Mouse (Mus musculus) limb, embryonic 14.5 days (tissue): ENCODE results near the gene Polr1b. TPM values are rescaled to one million over a fixed set of nuclear protein-coding genes. Genes with fewer than 3 reads are reported as not detected.

ENCODE experiments used
- ATAC-seq: fragments of 200-750 bp; cut with Nextera tagmentation; 2 replicates; pipeline ENCODE4 v1.8.0; 2017; ENCODE audit warnings: low read depth, moderate number of reproducible peaks, moderate TSS enrichment; ENCODE audit not compliant: low FRiP score
- DNase-seq: peaks from one replicate; pipeline ENCODE4 v3.0.0-alpha.2; 2015; ENCODE audit warnings: low spot score
- H3K27ac ChIP-seq: fragments of 300-500 bp; sonication (generic); replicated peaks from 2 replicates; pipeline ENCODE4 v1.5.1; 2014; ENCODE audit warnings: low read depth, mild to moderate bottlenecking, low read length, moderate library complexity, mixed read lengths
- H3K27me3 ChIP-seq: fragments of 300-500 bp; sonication (generic); 2 replicates; pipeline ENCODE4 v1.6.1; 2014; ENCODE audit warnings: low read length, mixed read lengths; ENCODE audit not compliant: control insufficient read depth, insufficient read depth
- H3K36me3 ChIP-seq: fragments of 300-500 bp; sonication (generic); 2 replicates; pipeline ENCODE4 v1.6.1; 2014; ENCODE audit warnings: mild to moderate bottlenecking, low read length, moderate library complexity, mixed read lengths; ENCODE audit not compliant: control insufficient read depth, insufficient read depth
- H3K4me1 ChIP-seq: fragments of 300-500 bp; sonication (generic); 2 replicates; pipeline ENCODE4 v1.6.1; 2014; ENCODE audit warnings: antibody characterized with exemption, low read length, mixed read lengths; ENCODE audit not compliant: control insufficient read depth, insufficient read depth
- H3K4me2 ChIP-seq: fragments of 300-500 bp; sonication (generic); replicated peaks from 2 replicates; pipeline ENCODE4 v1.6.1; 2014; ENCODE audit warnings: low read depth, mild to moderate bottlenecking, low read length, moderate library complexity; ENCODE audit not compliant: severe bottlenecking
- H3K4me3 ChIP-seq: fragments of 300-500 bp; sonication (generic); replicated peaks from 2 replicates; pipeline ENCODE4 v1.5.1; 2014; ENCODE audit warnings: low read length
- H3K9ac ChIP-seq: fragments of 300-500 bp; sonication (generic); 2 replicates; pipeline ENCODE4 v1.6.1; 2014; ENCODE audit warnings: mild to moderate bottlenecking, low read depth, low read length, moderate library complexity; ENCODE audit not compliant: severe bottlenecking
- H3K9me3 ChIP-seq: fragments of 300-500 bp; sonication (generic); 2 replicates; pipeline ENCODE4 v1.6.1; 2016; ENCODE audit warnings: low read length; ENCODE audit not compliant: control insufficient read depth
- POLR2A ChIP-seq: fragments of 200-500 bp; IDR thresholded peaks from 2 replicates; pipeline ENCODE4 v1.8.0; 2012; ENCODE audit warnings: inconsistent platforms, mild to moderate bottlenecking, moderate library complexity, borderline replicate concordance; ENCODE audit not compliant: insufficient read depth, insufficient read length; ENCODE audit errors: extremely low read depth
- WGBS: fragments of 180-500 bp; shearing (Covaris S2); extraction: QIAGEN DNeasy Blood & Tissue Kit; methylation state at CpG from one replicate; pipeline ENCODE4 v1.1.7; 2014; 5-methylcytosine and 5-hydroxymethylcytosine counted together
- polyA plus RNA-seq, 2 experiments: library from polyadenylated mRNA; depleted of rRNA in 1 of 2; stranded (reverse) in 1 of 2; unstranded in 1 of 2; fragments of >200 nt; fragmentation: Nextera tagmentation in 1 of 2; extraction: Ambion mirVana in 1 of 2; gene quantifications; 2 replicates each; pipeline versions ENCODE4 v1.2.1 to v1.2.3; 2012 to 2014

The Polr1b gene
- polyA plus RNA-seq, 2 experiments = 11.5 to 38.8 TPM

DNA sequence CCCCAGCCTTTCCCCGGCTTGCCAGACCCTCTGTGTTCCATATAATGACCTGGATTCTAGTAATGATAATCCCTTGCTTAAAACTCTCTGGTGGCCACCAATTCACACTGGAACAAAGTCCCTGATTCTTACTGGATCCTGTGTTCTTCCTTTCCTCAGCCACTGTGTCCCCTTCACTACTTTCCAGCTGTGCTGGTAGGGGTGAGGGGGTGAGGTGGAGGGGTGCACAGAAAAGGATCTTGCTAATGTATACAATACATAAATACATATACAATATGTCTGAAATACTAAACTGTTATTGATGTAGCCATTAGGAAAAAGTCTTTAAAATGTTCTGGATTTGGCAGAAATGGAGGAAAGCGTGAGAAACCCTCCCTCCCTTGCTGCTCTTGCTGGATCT lies 30.0 kb downstream of the Polr1b start:
- Histone ChIP-seq H3K9me3 (0 out of 2 replicates have a peak, but pooled peaks cover 8% of the 10 kb centered on the region), H3K4me3 (0 out of 2 replicates have a peak overlapping the region, but pooled peaks have one; percentile 72), H3K4me1 (peaks cover 7% of the 10 kb centered on the region), H3K9ac (no peak overlapping the region), H3K36me3 (peaks cover 40% of the 10 kb centered on the region), H3K27ac (no peak overlapping the region), H3K27me3 (no peaks in the 10 kb centered on the region), H3K4me2 (peak overlapping the region; percentile 88; the same call in 1 of the 2 replicates)
- WGBS = 93% methylated on average over 2 of the region's 2 CpGs
- no peak for DNase-seq
- no peak for ATAC-seq
- no peak for TF ChIP-seq POLR2A

DNA sequence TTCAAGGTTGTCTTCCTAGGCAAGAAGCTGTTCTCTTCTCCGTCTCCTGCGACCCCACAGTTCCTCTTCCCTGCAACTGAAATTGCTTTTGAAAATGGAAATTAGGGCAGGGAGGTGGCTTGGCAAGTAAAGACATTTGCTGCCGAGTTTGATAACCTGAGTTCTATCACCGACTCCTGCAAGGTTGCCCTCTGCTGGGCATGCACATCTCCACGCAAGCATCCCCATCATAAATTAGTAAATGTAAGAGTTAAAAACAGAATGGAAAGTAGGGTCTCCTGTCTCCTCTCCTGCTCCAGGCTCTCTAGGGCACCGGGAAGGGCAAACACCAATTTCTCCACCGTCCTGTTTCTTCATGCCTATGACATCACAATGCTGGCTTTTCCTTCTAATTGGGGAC lies 31.4 kb downstream of the Polr1b start:
- ATAC-seq = no peak
- no peak overlapping the region for H3K4me3 ChIP-seq
- 96% methylated on average over 7 of the region's 7 CpGs for WGBS

DNA sequence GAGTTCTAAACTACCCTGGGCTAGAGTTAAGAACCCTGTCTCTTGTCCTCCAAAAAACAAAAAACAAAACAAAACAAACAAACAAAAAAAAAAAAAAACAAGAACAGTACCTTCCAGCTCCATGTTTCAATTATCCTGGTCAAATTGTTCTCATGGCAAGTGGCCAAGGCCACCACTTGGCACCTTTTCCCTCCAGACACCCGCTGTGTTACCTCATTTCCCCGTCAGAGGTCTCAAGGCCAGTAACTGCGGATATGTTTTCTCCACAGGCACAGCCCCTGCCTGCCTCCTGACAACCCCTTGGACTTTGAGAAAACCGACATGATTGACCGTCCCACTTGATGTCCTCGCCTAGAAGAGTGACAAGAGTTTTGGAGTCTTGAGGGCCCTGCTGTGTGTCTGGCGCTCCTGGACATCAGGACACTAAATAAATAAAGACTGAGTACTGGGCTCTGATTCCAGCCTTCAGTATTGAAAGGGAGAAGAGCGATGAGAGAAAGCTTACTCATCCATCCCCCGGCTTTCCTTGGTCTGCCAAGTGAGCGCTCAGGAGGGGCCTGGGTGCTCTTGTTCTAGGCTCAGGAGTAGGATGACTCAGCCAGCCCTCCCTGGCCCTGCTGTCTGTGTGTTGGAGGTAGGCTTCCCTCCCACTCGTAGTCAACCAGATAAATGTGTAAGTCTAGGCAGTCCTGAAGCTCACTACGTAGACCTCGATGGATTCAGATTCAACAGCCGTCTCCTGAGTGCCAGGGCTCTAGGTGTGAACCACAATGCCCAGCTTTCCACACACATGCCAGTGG lies 32.4 kb downstream of the Polr1b start:
- 0 out of 2 replicates have a peak, but pooled peaks cover 8% of the 10 kb centered on the region for H3K9me3 ChIP-seq
- 95% methylated on average over 14 of the region's 14 CpGs for WGBS
- H3K9ac ChIP-seq = no peak overlapping the region
- H3K4me2 ChIP-seq = no peak overlapping the region
- no peak overlapping the region for H3K27ac ChIP-seq
- no peak for DNase-seq
- H3K4me1 ChIP-seq = peaks cover 7% of the 10 kb centered on the region
- no peak for ATAC-seq
- H3K27me3 ChIP-seq = no peaks in the 10 kb centered on the region
- no peak for TF ChIP-seq POLR2A
- H3K4me3 ChIP-seq = no peak overlapping the region
- peaks cover 23% of the 10 kb centered on the region for H3K36me3 ChIP-seq

More for the DNA sequence above, 31.4 kb downstream of the Polr1b start:
- no peak overlapping the region for H3K9ac ChIP-seq
- TF ChIP-seq POLR2A = no peak
- no peak overlapping the region for H3K4me2 ChIP-seq
- 0 out of 2 replicates have a peak, but pooled peaks cover 8% of the 10 kb centered on the region for H3K9me3 ChIP-seq
- DNase-seq = no peak
- H3K4me1 ChIP-seq = peaks cover 7% of the 10 kb centered on the region
- no peaks in the 10 kb centered on the region for H3K27me3 ChIP-seq
- H3K36me3 ChIP-seq = peaks cover 28% of the 10 kb centered on the region
- H3K27ac ChIP-seq = no peak overlapping the region

DNA sequence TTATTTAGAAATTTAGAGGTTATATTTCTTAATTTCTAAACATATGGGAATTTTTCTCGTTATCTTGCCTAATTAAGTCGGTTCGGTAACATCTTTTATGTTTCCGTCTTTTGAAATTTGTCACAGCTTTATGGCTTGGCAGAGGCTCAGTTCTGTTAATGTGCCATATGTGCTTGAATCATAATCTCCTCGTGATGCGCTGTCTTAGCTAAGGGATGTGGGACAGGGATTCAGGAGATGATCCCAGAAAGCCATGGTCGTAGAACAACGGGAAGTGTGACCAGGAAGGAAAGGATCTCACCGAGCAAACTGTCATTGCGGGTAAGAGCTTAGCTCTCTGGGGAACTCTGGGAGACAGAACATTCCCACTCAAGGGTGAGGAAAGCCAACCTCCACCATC lies 39.1 kb downstream of the Polr1b start:
- WGBS = 85% methylated on average over 10 of the region's 10 CpGs
- Histone ChIP-seq H3K9ac (no peak overlapping the region), H3K4me1 (no peaks in the 10 kb centered on the region), H3K27ac (no peak overlapping the region), H3K9me3 (no peaks in the 10 kb centered on the region), H3K4me3 (no peak overlapping the region), H3K4me2 (no peak overlapping the region), H3K36me3 (no peaks in the 10 kb centered on the region), H3K27me3 (no peaks in the 10 kb centered on the region)
- no peak for ATAC-seq
- TF ChIP-seq POLR2A = no peak
- DNase-seq = no peak

DNA sequence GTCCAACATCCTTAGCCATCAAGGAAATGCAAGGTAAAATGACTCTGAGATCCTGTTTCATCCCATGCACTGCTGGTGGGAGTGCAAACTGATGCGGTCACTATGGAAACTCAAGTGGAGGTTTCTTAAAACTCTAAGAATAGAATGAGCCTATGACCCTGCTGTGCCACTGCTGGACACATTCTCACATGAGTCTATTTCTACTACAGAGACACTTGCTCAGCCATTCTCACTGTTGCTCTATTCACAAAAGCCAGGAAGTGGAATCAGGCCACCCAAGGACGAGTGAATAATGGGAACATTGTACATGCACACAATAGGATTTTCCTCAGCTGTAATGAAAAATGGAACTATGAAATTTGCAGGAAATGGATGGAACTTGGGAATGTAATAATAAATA lies 48.0 kb downstream of the Polr1b start:
- Histone ChIP-seq H3K4me3 (no peak overlapping the region), H3K36me3 (no peaks in the 10 kb centered on the region), H3K27ac (no peak overlapping the region), H3K9ac (no peak overlapping the region), H3K4me2 (no peak overlapping the region), H3K27me3 (no peaks in the 10 kb centered on the region), H3K9me3 (no peaks in the 10 kb centered on the region), H3K4me1 (no peaks in the 10 kb centered on the region)
- WGBS = 66% methylated on average over 2 of the region's 2 CpGs
- DNase-seq = no peak
- TF ChIP-seq POLR2A = no peak
- ATAC-seq = no peak
